Mouse (Mus musculus) olfactory bulb, adult 2 months (tissue): ENCODE measurements around the gene P2ry12.

Source experiments
- CTCF ChIP-seq: fragments of 200-500 bp; IDR thresholded peaks from 2 replicates; pipeline ENCODE4 v1.5.1; 2012; ENCODE audit warnings: low read depth, mild to moderate bottlenecking, low read length, moderate library complexity; ENCODE audit not compliant: insufficient read depth
- POLR2A ChIP-seq: fragments of 200-500 bp; IDR thresholded peaks from 2 replicates; pipeline ENCODE4 v1.6.1; 2012; ENCODE audit warnings: mild to moderate bottlenecking, low read depth, low read length, moderate library complexity; ENCODE audit not compliant: insufficient read depth

DNA sequence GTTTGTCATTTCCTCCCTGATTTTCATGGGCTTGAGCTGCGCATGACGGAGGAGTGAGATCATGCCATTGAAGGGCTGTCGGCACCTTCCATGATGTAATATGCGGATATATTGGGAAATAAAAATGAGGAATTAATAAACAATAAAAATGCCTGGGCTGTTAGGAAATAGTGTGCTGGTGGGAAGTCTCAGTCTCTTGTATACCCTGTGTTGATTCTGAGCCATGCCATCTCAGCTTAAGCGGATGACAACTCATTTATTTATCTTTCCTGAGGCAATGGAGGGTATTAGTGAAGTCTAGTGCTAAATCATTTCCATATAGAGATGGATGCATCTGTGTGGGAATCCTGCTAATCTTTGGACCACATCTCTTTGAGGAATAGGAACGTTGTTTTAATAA is 14.6 kb downstream of the P2ry12 start:
- TF ChIP-seq CTCF (no peak), POLR2A (no peak)
